ENCODE assay signal across 10 mouse cellular contexts in the genomic region with DNA sequence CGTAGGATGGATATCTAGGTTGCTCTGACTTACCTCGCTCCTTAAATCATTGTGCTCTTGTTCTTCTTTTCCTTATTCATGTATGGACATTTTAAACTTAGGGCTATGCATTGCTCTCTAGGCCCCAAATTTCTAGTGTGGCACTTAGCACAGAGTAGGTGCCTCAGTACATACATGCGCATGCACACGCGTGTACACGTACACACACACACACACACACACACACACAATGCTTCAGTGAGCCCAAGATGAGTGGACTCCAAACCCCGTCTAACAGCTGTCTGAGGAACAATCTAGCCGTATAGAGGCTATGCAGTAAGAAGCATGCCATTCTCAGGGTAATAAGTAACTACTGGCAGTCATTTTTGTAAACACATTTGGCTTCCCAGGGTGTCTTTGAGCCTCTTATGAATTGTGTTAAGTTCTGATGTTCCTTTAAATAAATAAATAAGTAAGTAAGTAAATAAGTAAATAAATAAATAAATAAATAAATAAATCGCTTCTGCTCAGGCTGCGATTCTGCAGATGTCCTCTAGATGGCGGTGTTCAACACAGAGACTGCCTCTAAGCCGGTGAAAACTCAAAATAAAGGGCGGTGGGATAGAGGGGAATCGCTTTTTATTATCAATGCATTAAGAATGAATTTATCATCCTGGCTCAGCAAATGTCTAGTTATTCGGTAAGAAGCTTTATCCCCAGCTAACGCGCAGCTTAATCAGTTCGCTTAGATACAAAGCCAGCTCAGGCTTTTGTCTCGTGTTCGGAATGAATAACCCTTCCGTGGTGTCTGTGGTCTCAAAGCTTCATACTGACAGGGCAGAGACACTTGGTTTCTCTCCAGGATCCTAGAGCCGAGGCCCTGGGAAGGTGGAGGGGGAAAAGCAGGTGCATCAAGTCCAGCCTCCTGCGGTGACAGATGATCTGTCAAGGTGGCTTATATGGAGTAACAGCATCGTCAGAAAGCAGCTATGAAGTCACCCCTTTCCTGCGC.
A peak's percentile ranks its signal among the peaks of the same experiment; 100 is the strongest.
DNase-seq lines count a peak whose midpoint lies in the region; ATAC-seq and TF ChIP-seq lines count a peak whose summit lies in the region.
"Had no signal": no experiment of that assay in that cellular context is flagged by ENCODE, and none has a peak within 500 bp of the region (broad histone marks: within the 10 kb centered on the region; RNA-seq: fewer than 3 reads in every experiment).

No protein-coding gene starts in this region.

- H3K4me2 ChIP-seq in limb, embryonic 14.5 days (replicated peaks; ENCODE audit: low read depth, low read length, severe bottlenecking): no peak overlapping the region
- H3K4me2 ChIP-seq: embryonic facial prominence, embryonic 12.5 days; lung, embryonic 15.5 days had no signal

- H3K9ac ChIP-seq in limb, embryonic 14.5 days (ENCODE audit: low read depth, low read length, severe bottlenecking): no peak overlapping the region
- H3K9ac ChIP-seq: embryonic facial prominence, embryonic 12.5 days; lung, embryonic 15.5 days had no signal

- H3K9me3 ChIP-seq in hindbrain, embryonic 10.5 days: no peaks in the 10 kb centered on the region
- H3K9me3 ChIP-seq in limb, embryonic 14.5 days (ENCODE audit: control insufficient read depth, low read length): no peaks in the 10 kb centered on the region
- H3K9me3 ChIP-seq: embryonic facial prominence, embryonic 12.5 days; lung, embryonic 15.5 days had no signal

- DNase-seq in layer of hippocampus, adult 11-12 months (ENCODE audit: low spot score): peak; percentile 55
- DNase-seq in layer of hippocampus, adult 9-10 months (ENCODE audit: low spot score): no peak
- DNase-seq in adrenal gland, adult 18-20 months (ENCODE audit: low spot score in 2 of 2): peak; percentile 35 to 40
- DNase-seq in embryo, embryonic 10 days (ENCODE audit: low spot score): peak; percentile 83
- peak; percentile 63 for DNase-seq in hindbrain, embryonic 10.5 days (ENCODE audit: low spot score)
- peak; percentile 66 for DNase-seq in limb, embryonic 14.5 days (ENCODE audit: low spot score)
- DNase-seq in retina, adult 2 months (ENCODE audit: low read depth, low spot score): peak; percentile 41
- DNase-seq in spleen, postnatal 14 days (ENCODE audit: low spot score in 2 of 2): no peak

- no peak for ATAC-seq in limb, embryonic 14.5 days (ENCODE audit: low FRiP score, low read depth)

- TF ChIP-seq POLR2A in limb, embryonic 14.5 days (IDR thresholded peaks at IDR 0.05; ENCODE audit: borderline replicate concordance, extremely low read depth, insufficient read depth, insufficient read length): no peak

- no peaks in the 10 kb centered on the region for H3K27me3 ChIP-seq in hindbrain, embryonic 10.5 days (ENCODE audit: insufficient read depth, poor library complexity, severe bottlenecking)
- H3K27me3 ChIP-seq in limb, embryonic 14.5 days (ENCODE audit: control insufficient read depth, insufficient read depth, low read length): no peaks in the 10 kb centered on the region
- H3K27me3 ChIP-seq: embryonic facial prominence, embryonic 12.5 days; lung, embryonic 15.5 days had no signal

- no peak overlapping the region for H3K4me3 ChIP-seq in hindbrain, embryonic 10.5 days
- H3K4me3 ChIP-seq in limb, embryonic 14.5 days (replicated peaks; ENCODE audit: low read length): no peak overlapping the region
- H3K4me3 ChIP-seq: embryonic facial prominence, embryonic 12.5 days; lung, embryonic 15.5 days had no signal

- H3K27ac ChIP-seq in hindbrain, embryonic 10.5 days: no peak overlapping the region
- H3K27ac ChIP-seq in limb, embryonic 14.5 days (replicated peaks; ENCODE audit: low read depth, low read length): no peak overlapping the region
- H3K27ac ChIP-seq: embryonic facial prominence, embryonic 12.5 days; lung, embryonic 15.5 days had no signal

- H3K4me1 ChIP-seq in hindbrain, embryonic 10.5 days (replicated peaks): peaks cover 9% of the 10 kb centered on the region; the same call in 1 of the 2 replicates
- H3K4me1 ChIP-seq in limb, embryonic 14.5 days (ENCODE audit: control insufficient read depth, insufficient read depth, low read length): no peaks in the 10 kb centered on the region

- no peaks in the 10 kb centered on the region for H3K36me3 ChIP-seq in hindbrain, embryonic 10.5 days
- no peaks in the 10 kb centered on the region for H3K36me3 ChIP-seq in limb, embryonic 14.5 days (ENCODE audit: control insufficient read depth, insufficient read depth, low read length)
- H3K36me3 ChIP-seq: embryonic facial prominence, embryonic 12.5 days; lung, embryonic 15.5 days had no signal

- 62% methylated on average over 25 of the region's 25 CpGs for WGBS in hindbrain, embryonic 10.5 days
- 61% methylated on average over 25 of the region's 25 CpGs for WGBS in limb, embryonic 14.5 days

Comparison
In these comparisons a context has a peak if more than half of its experiments do, and no peak if none do; other contexts are left out.
1. DNase-seq: peak in layer of hippocampus, adult 11-12 months (single experiment), adrenal gland, adult 18-20 months (2 of 2), embryo, embryonic 10 days (single experiment), hindbrain, embryonic 10.5 days (single experiment), limb, embryonic 14.5 days (single experiment) and retina, adult 2 months (single experiment); none in layer of hippocampus, adult 9-10 months (single experiment) and spleen, postnatal 14 days (0 of 2).